Mouse (Mus musculus) small intestine, adult 2 months (tissue): Measurements from ENCODE around the gene 9130230L23Rik.

ENCODE experiments used
- CTCF ChIP-seq: fragments of 200-500 bp; IDR thresholded peaks from 2 replicates; pipeline ENCODE4 v1.5.1; 2012; ENCODE audit warnings: low read depth, mild to moderate bottlenecking, control low read depth, inconsistent platforms, low read length, moderate library complexity, mixed read lengths; ENCODE audit not compliant: insufficient replicate concordance, insufficient read length; ENCODE audit errors: extremely low read depth
- POLR2A ChIP-seq: fragments of 200-500 bp; IDR thresholded peaks from 2 replicates; pipeline ENCODE4 v1.6.1; 2012; ENCODE audit warnings: low read depth, mild to moderate bottlenecking, control low read depth, inconsistent platforms, low read length, moderate library complexity

DNA sequence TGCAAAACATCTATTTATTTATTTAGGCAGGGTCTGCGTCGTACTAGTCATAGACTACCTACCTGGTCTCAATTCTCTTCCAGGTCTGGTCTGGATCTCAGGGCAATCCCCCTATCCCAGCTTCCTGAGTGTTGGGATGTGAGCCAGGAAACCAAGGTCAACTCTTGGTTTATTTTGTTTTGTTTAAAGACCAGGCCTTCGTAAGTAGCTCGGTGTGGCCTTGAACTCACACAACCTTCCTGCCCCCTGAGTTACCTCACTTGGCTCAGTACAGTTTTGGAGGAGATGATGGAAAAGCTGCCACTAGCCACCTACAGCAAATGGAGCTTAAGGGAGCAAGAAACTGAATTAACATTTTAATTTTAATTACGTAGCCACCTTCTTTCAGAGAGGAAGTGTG is 24.1 kb upstream of the 9130230L23Rik start:
- TF ChIP-seq CTCF (no peak), POLR2A (no peak)
